ENCODE assay signal across 9 mouse cellular contexts in the genomic region with DNA sequence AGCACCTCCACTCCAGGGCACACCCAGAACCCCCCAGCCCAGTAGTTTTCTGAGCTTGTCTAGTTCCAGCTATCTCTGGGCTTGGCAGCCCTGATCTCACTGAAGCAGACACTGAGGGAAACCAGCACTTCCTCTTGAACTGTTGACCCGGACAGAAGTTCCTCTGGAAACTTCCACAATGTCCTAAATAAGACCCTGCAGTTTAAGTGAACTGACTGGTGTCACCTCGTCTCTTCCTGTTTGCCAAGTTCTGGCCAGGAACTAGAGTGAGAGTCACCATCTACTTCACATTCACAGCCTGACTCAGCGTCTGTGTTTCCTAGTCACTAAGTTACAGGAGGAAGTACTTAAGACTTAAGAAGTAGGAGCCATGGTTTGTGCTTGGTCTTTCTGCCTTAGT. TPM values are rescaled to one million over a fixed set of nuclear protein-coding genes. Genes with fewer than 3 reads are reported as not detected.
DNase-seq lines count a peak whose midpoint lies in the region; ATAC-seq and TF ChIP-seq lines count a peak whose summit lies in the region.
"Had no signal": no experiment of that assay in that cellular context is flagged by ENCODE, and none has a peak within 500 bp of the region (broad histone marks: within the 10 kb centered on the region; RNA-seq: fewer than 3 reads in every experiment).

No protein-coding gene starts in this region.

- no peak overlapping the region for H3K4me3 ChIP-seq in spleen, adult 2 months (ENCODE audit: extremely low read depth, insufficient read depth, insufficient read length)
- H3K4me3 ChIP-seq in liver, embryonic 14.5 days (ENCODE audit: insufficient read depth in 1 of 2, low read depth in 2 of 2, low read length in 2 of 2), result no peak overlapping the region
- no peak overlapping the region for H3K4me3 ChIP-seq in midbrain, embryonic 10.5 days
- H3K4me3 ChIP-seq: limb, embryonic 13.5 days had no signal

- no peaks in the 10 kb centered on the region for H3K36me3 ChIP-seq in spleen, adult 2 months (ENCODE audit: control insufficient read depth, insufficient read depth, low read length)
- H3K36me3 ChIP-seq in liver, embryonic 14.5 days (replicated peaks; ENCODE audit: control insufficient read depth, insufficient read depth, low read depth), result no peaks in the 10 kb centered on the region
- peaks cover 14% of the 10 kb centered on the region for H3K36me3 ChIP-seq in midbrain, embryonic 10.5 days
- H3K36me3 ChIP-seq: limb, embryonic 13.5 days had no signal

- H3K9ac ChIP-seq in liver, embryonic 14.5 days (replicated peaks), result no peak overlapping the region
- H3K9ac ChIP-seq: limb, embryonic 13.5 days had no signal

- TF ChIP-seq CTCF in spleen, adult 2 months (IDR thresholded peaks at IDR 0.05; ENCODE audit: extremely low read depth, insufficient read depth, insufficient read length, insufficient replicate concordance), result no peak
- no peak for TF ChIP-seq CTCF in liver, embryonic 14.5 days (IDR thresholded peaks at IDR 0.05; ENCODE audit: low read depth)

- no peak overlapping the region for H3K4me2 ChIP-seq in liver, embryonic 14.5 days (ENCODE audit: low read depth)
- H3K4me2 ChIP-seq: limb, embryonic 13.5 days had no signal

- DNase-seq in spleen, adult 2 months (ENCODE audit: low read depth in 1 of 2, low spot score in 2 of 2), result peak; percentile 6 to 30
- no peak for DNase-seq in spleen, adult 18-20 months
- DNase-seq in heart, postnatal 14 days, result peak; percentile 14 to 34
- DNase-seq in liver, embryonic 14.5 days (ENCODE audit: low read depth in 3 of 3, low spot score in 3 of 3), result peak in 2 of 3 experiments; percentile 14 to 41
- DNase-seq in yolk sac, embryonic 10.5 days (ENCODE audit: low spot score), result peak; percentile 31
- DNase-seq in midbrain, embryonic 10.5 days (ENCODE audit: low spot score), result no peak
- no peak for DNase-seq in urinary bladder, postnatal 10 days (ENCODE audit: low spot score)
- DNase-seq in spleen, postnatal 4 days (ENCODE audit: low spot score in 2 of 2), result no peak

- WGBS in spleen, adult 2 months, result 9% methylated on average over 3 of the region's 3 CpGs
- WGBS in liver, embryonic 14.5 days (ENCODE audit: insufficient replicate concordance), result 24% methylated on average over 3 of the region's 3 CpGs
- WGBS in midbrain, embryonic 10.5 days, result 85% methylated on average over 3 of the region's 3 CpGs

- no peak for TF ChIP-seq POLR2A in spleen, adult 2 months (IDR thresholded peaks at IDR 0.05; ENCODE audit: low read depth, low read length)

- no peak for TF ChIP-seq EP300 in liver, embryonic 14.5 days (IDR thresholded peaks at IDR 0.05; ENCODE audit: low read depth)

- peaks cover 24% of the 10 kb centered on the region for H3K4me1 ChIP-seq in spleen, adult 2 months (ENCODE audit: control insufficient read depth, insufficient read depth, insufficient read length)
- H3K4me1 ChIP-seq in liver, embryonic 14.5 days (replicated peaks; ENCODE audit: control insufficient read depth in 2 of 2, insufficient read depth in 2 of 2, low read length in 1 of 2), result peaks cover 0 to 21% of the 10 kb centered on the region in 2 experiments; a peak in 2 of 4 replicates
- peaks cover 29% of the 10 kb centered on the region for H3K4me1 ChIP-seq in midbrain, embryonic 10.5 days

- no peaks in the 10 kb centered on the region for H3K27me3 ChIP-seq in spleen, adult 2 months (ENCODE audit: control insufficient read depth, insufficient read depth, low read length)
- no peaks in the 10 kb centered on the region for H3K27me3 ChIP-seq in liver, embryonic 14.5 days (ENCODE audit: control insufficient read depth, insufficient read depth, low read length)
- H3K27me3 ChIP-seq in midbrain, embryonic 10.5 days (ENCODE audit: low read depth, poor library complexity, severe bottlenecking), result no peaks in the 10 kb centered on the region
- H3K27me3 ChIP-seq: limb, embryonic 13.5 days had no signal

- H3K9me3 ChIP-seq in liver, embryonic 14.5 days (ENCODE audit: control insufficient read depth, low read length), result no peaks in the 10 kb centered on the region
- no peaks in the 10 kb centered on the region for H3K9me3 ChIP-seq in midbrain, embryonic 10.5 days (replicated peaks)
- H3K9me3 ChIP-seq: limb, embryonic 13.5 days had no signal

- peak; percentile 20; the same call in 1 of the 2 replicates for ATAC-seq in liver, embryonic 14.5 days (ENCODE audit: insufficient read depth)

- intact Hi-C loops in heart, postnatal 14 days (cut with DNase I), result loop anchor here (5.0 kb wide), 1 partner anchor 50 kb away; a partner anchor contains a TSS

- peak overlapping the region; percentile 21 for H3K27ac ChIP-seq in spleen, adult 2 months (ENCODE audit: insufficient read depth, low read length)
- H3K27ac ChIP-seq in liver, embryonic 14.5 days, result no peak overlapping the region
- H3K27ac ChIP-seq in midbrain, embryonic 10.5 days (replicated peaks), result no peak overlapping the region; the same call in 1 of the 2 replicates
- H3K27ac ChIP-seq: limb, embryonic 13.5 days had no signal

RNA-seq across cellular contexts. Expression of a gene that starts 52.5 kb away (rescaled TPM):
- polyA plus RNA-seq in spleen, adult 2 months (2012; rRNA removed), result 3.8 and 4.4 TPM in 2 replicates
- total RNA-seq in heart, postnatal 14 days (2021), result 10 to 100 TPM; 29.0 to 31.1 TPM
- polyA plus RNA-seq in liver, embryonic 14.5 days (2012; rRNA removed), result 1.5 and 1.6 TPM in 2 replicates
- polyA plus RNA-seq in liver, embryonic 14.5 days (2014; fragmentation: Nextera tagmentation; extraction: Ambion mirVana), result 1.9 and 2.1 TPM in 2 replicates
- 81.7 and 97.5 TPM in 2 replicates for polyA plus RNA-seq in midbrain, embryonic 10.5 days (2016; fragmentation: Nextera tagmentation; extraction: Ambion mirVana)

Comparison
In these comparisons a context has a peak if more than half of its experiments do, and no peak if none do; other contexts are left out.
1. DNase-seq: peak in spleen, adult 2 months (2 of 2), heart, postnatal 14 days (2 of 2), liver, embryonic 14.5 days (2 of 3) and yolk sac, embryonic 10.5 days (single experiment); none in spleen, adult 18-20 months (0 of 2), midbrain, embryonic 10.5 days (single experiment), urinary bladder, postnatal 10 days (single experiment) and spleen, postnatal 4 days (0 of 2).
2. RNA of a gene that starts 52.5 kb away (polyA plus RNA-seq): 81.7 to 97.5 TPM in midbrain, embryonic 10.5 days; 3.8 to 4.4 TPM in spleen, adult 2 months and 1.5 to 2.1 TPM in liver, embryonic 14.5 days; every median in the first group is over 10 times any median in the second.